Mouse (Mus musculus): ENCODE results near the gene Med13l.

DNA sequence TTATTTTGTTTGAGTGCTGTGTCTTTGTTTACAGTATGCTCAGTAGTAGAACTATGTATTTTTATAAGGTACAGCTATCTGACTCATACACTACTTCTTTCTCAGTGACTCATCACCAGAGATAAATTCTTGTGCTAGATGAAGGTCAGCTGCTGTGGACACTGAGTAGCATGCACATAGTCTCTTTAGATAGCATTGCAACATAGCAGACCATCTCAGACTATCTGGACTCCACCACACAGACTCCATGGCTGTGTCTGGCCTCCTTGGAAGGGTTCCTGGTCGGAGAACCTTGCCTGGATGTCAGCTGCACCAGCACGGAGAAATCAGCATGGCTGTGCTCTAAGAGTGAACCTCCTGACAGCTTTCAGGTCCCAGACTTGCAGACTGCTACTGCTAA, 99.2 kb downstream of the Med13l start:
- TF ChIP-seq GATA1 (IDR thresholded peaks at IDR 0.05; ENCODE audit: borderline replicate concordance, low read length) (no peak), FLI1 (IDR thresholded peaks at IDR 0.05; ENCODE audit: low read length) (no peak)
